Mouse (Mus musculus) stomach, embryonic 16.5 days (tissue): ENCODE results near the gene Slc34a3. TPM values are rescaled to one million over a fixed set of nuclear protein-coding genes. Genes with fewer than 3 reads are reported as not detected.
"Not testable (repeated sequence)": the region's sequence is repeated elsewhere in the genome, so short reads cannot be mapped to it uniquely, and the experiment has no call there.

ENCODE experiments used
- ATAC-seq: fragments of 200-750 bp; cut with Nextera tagmentation; 2 replicates; pipeline ENCODE4 v1.8.0; 2017; ENCODE audit warnings: moderate number of reproducible peaks, moderate TSS enrichment; ENCODE audit not compliant: insufficient read depth, low FRiP score
- H3K27ac ChIP-seq: fragments of 300-500 bp; sonication (generic); 2 replicates; pipeline ENCODE4 v1.5.1; 2014; ENCODE audit warnings: low read length
- H3K27me3 ChIP-seq: fragments of 300-500 bp; sonication (generic); 2 replicates; pipeline ENCODE4 v1.6.1; 2014; ENCODE audit warnings: low read length, control low read depth, mixed read lengths; ENCODE audit not compliant: control insufficient read depth, insufficient read depth
- H3K36me3 ChIP-seq: fragments of 300-500 bp; sonication (generic); 2 replicates; pipeline ENCODE4 v1.6.1; 2014; ENCODE audit warnings: low read length; ENCODE audit not compliant: control insufficient read depth, insufficient read depth
- H3K4me1 ChIP-seq: fragments of 300-500 bp; sonication (generic); 2 replicates; pipeline ENCODE4 v1.6.1; 2014; ENCODE audit warnings: low read length, control low read depth, mixed read lengths; ENCODE audit not compliant: control insufficient read depth, insufficient read depth
- H3K4me2 ChIP-seq: fragments of 300-500 bp; sonication (generic); 2 replicates; pipeline ENCODE4 v1.6.1; 2014; ENCODE audit warnings: low read depth, low read length, mixed read lengths
- H3K4me3 ChIP-seq: fragments of 300-500 bp; sonication (generic); replicated peaks from 2 replicates; pipeline ENCODE4 v1.5.1; 2014; ENCODE audit warnings: mild to moderate bottlenecking, low read length
- H3K9ac ChIP-seq: fragments of 300-500 bp; sonication (generic); 2 replicates; pipeline ENCODE4 v1.6.1; 2014; ENCODE audit warnings: low read length
- H3K9me3 ChIP-seq: fragments of 300-500 bp; sonication (generic); replicated peaks from 2 replicates; pipeline ENCODE4 v1.6.1; 2016; ENCODE audit warnings: low read length, control low read depth; ENCODE audit not compliant: control insufficient read depth
- WGBS: fragments of 180-500 bp; shearing (Covaris S2); extraction: QIAGEN DNeasy Blood & Tissue Kit; methylation state at CpG from one replicate; pipeline ENCODE4 v1.1.7; 2014; 5-methylcytosine and 5-hydroxymethylcytosine counted together
- polyA plus RNA-seq: library from polyadenylated mRNA; unstranded; fragments of >200 nt; fragmentation: Nextera tagmentation; extraction: Ambion mirVana; gene quantifications from 2 replicates; pipeline ENCODE4 v1.2.1, GENCODE M21; 2015

Gene Slc34a3
- polyA plus RNA-seq, 1 experiment from 2014 or later = 0.71 TPM

- 89% methylated on average over 5 of the region's 5 CpGs for WGBS
- not testable (repeated sequence) for ATAC-seq
Observed at GRCm38 (mm10) chr2:25257250-25257649, 23.1 kb upstream of the Slc34a3 start.

GRCm38 (mm10) chr2:25256443-25257109, 22.4 kb upstream of the Slc34a3 start:
- Histone ChIP-seq H3K4me1 (peaks cover 14% of the 10 kb centered on the region), H3K9ac (peak overlapping the region; percentile 84; the same call in 1 of the 2 replicates), H3K4me2 (peak overlapping the region; percentile 81), H3K4me3 (peak overlapping the region; percentile 85)
- H3K36me3 ChIP-seq, H3K27ac ChIP-seq, H3K27me3 ChIP-seq, H3K9me3 ChIP-seq, ATAC-seq: not testable (repeated sequence)
- WGBS = 56% methylated on average over 12 of the region's 12 CpGs

More at GRCm38 (mm10) chr2:25257250-25257649, 23.1 kb upstream of the Slc34a3 start:
- not testable (repeated sequence) for H3K4me3 ChIP-seq, H3K27ac ChIP-seq, H3K27me3 ChIP-seq, H3K9me3 ChIP-seq, H3K4me2 ChIP-seq, H3K9ac ChIP-seq, H3K36me3 ChIP-seq
- H3K4me1 ChIP-seq = peaks cover 14% of the 10 kb centered on the region

- peak; percentile 81 for ATAC-seq
- WGBS = under 1% methylated on average over 39 of the region's 39 CpGs
- peak within 1 kb of the TSS; percentile 91 for H3K4me2 ChIP-seq
Observed at GRCm38 (mm10) chr2:25255284-25255779, 21.2 kb upstream of the Slc34a3 start, which contains the start of gene Tmem203. Gene Tmem203 (plus strand): TSS chr2:25255439.

GRCm38 (mm10) chr2:25252331-25252730, 18.2 kb upstream of the Slc34a3 start:
- H3K9me3 ChIP-seq = no peaks in the 10 kb centered on the region
- H3K36me3 ChIP-seq = peaks cover 11% of the 10 kb centered on the region
- H3K27me3 ChIP-seq = no peaks in the 10 kb centered on the region
- H3K4me2 ChIP-seq = no peak overlapping the region
- ATAC-seq = no peak
- H3K9ac ChIP-seq = no peak overlapping the region
- no peak overlapping the region for H3K4me3 ChIP-seq
- 87% methylated on average over 1 of the region's 1 CpGs for WGBS
- peaks cover 14% of the 10 kb centered on the region for H3K4me1 ChIP-seq
- H3K27ac ChIP-seq = no peak overlapping the region

More at GRCm38 (mm10) chr2:25255284-25255779, 21.2 kb upstream of the Slc34a3 start, which contains the start of gene Tmem203:
- Histone ChIP-seq H3K4me3 (peak within 1 kb of the TSS; percentile 85), H3K27ac (peak within 1 kb of the TSS; percentile 48), H3K27me3 (no peaks in the 10 kb centered on the region), H3K4me1 (peaks cover 14% of the 10 kb centered on the region), H3K9me3 (no peaks in the 10 kb centered on the region), H3K36me3 (no peaks in the 10 kb centered on the region), H3K9ac (peak within 1 kb of the TSS; percentile 84)

GRCm38 (mm10) chr2:25246183-25247072, 12.3 kb upstream of the Slc34a3 start, which contains the start of gene AL732309.1:
Gene AL732309.1 (minus strand): TSS chr2:25246863.
- no peaks in the 10 kb centered on the region for H3K9me3 ChIP-seq
- ATAC-seq = peak; percentile 68; the same call in 1 of the 2 replicates
- H3K4me1 ChIP-seq = peaks cover 16% of the 10 kb centered on the region
- WGBS = 78% methylated on average over 10 of the region's 10 CpGs
- H3K4me2 ChIP-seq = peak within 1 kb of the TSS; percentile 23
- H3K27me3 ChIP-seq = peaks cover 14% of the 10 kb centered on the region
- peak within 1 kb of the TSS; percentile 82 for H3K27ac ChIP-seq
- peaks cover 16% of the 10 kb centered on the region for H3K36me3 ChIP-seq
- peak within 1 kb of the TSS; percentile 12; the same call in 1 of the 2 replicates for H3K4me3 ChIP-seq
- peak within 1 kb of the TSS; percentile 28; the same call in 1 of the 2 replicates for H3K9ac ChIP-seq

GRCm38 (mm10) chr2:25244144-25244543, 10.0 kb upstream of the Slc34a3 start:
- peaks cover 30% of the 10 kb centered on the region for H3K4me1 ChIP-seq
- 84% methylated on average over 4 of the region's 4 CpGs for WGBS
- no peak overlapping the region for H3K4me2 ChIP-seq
- H3K9ac ChIP-seq = no peak overlapping the region
- no peaks in the 10 kb centered on the region for H3K9me3 ChIP-seq
- ATAC-seq = no peak
- H3K27ac ChIP-seq = no peak overlapping the region
- H3K27me3 ChIP-seq = peaks cover 15% of the 10 kb centered on the region
- H3K4me3 ChIP-seq = no peak overlapping the region
- peaks cover 11% of the 10 kb centered on the region; the same call in 1 of the 2 replicates for H3K36me3 ChIP-seq

- H3K9ac ChIP-seq = no peak overlapping the region; the same call in 1 of the 2 replicates
Observed at GRCm38 (mm10) chr2:25243342-25243741, 9.2 kb upstream of the Slc34a3 start.

GRCm38 (mm10) chr2:25242101-25242506, 7.9 kb upstream of the Slc34a3 start, which contains the start of the genes Rnf208 and Cysrt1:
Gene Rnf208 (plus strand): TSS chr2:25242255.
Gene Cysrt1 (minus strand): TSS chr2:25242452.
- WGBS = under 1% methylated on average over 42 of the region's 59 CpGs
- Histone ChIP-seq H3K9ac (peak within 1 kb of the TSS; percentile 80), H3K36me3 (0 out of 2 replicates have a peak, but pooled peaks cover 5% of the 10 kb centered on the region), H3K4me1 (peaks cover 33% of the 10 kb centered on the region), H3K4me3 (peak within 1 kb of the TSS; percentile 57), H3K27me3 (peaks cover 15% of the 10 kb centered on the region), H3K9me3 (no peaks in the 10 kb centered on the region), H3K4me2 (peak within 1 kb of the TSS; percentile 96), H3K27ac (peak within 1 kb of the TSS; percentile 70)
- ATAC-seq = no peak

More at GRCm38 (mm10) chr2:25243342-25243741, 9.2 kb upstream of the Slc34a3 start:
- no peak for ATAC-seq
- no peak overlapping the region; the same call in 1 of the 2 replicates for H3K4me2 ChIP-seq
- no peak overlapping the region for H3K4me3 ChIP-seq
- 71% methylated on average over 8 of the region's 8 CpGs for WGBS
- peaks cover 15% of the 10 kb centered on the region for H3K27me3 ChIP-seq
- H3K36me3 ChIP-seq = peaks cover 5% of the 10 kb centered on the region; the same call in 1 of the 2 replicates
- H3K9me3 ChIP-seq = no peaks in the 10 kb centered on the region
- H3K4me1 ChIP-seq = peaks cover 33% of the 10 kb centered on the region
- no peak overlapping the region for H3K27ac ChIP-seq
